Mouse (Mus musculus): ENCODE results near the gene Sema5a.

The Sema5a gene

GRCm38 (mm10) chr15:32371385-32371784 lies 126.8 kb downstream of the Sema5a start:
- no peak for DNase-seq

GRCm38 (mm10) chr15:32376326-32376725 lies 131.7 kb downstream of the Sema5a start:
- DNase-seq, result no peak

GRCm38 (mm10) chr15:32377781-32378180 lies 133.2 kb downstream of the Sema5a start:
- no peak for DNase-seq

DNA sequence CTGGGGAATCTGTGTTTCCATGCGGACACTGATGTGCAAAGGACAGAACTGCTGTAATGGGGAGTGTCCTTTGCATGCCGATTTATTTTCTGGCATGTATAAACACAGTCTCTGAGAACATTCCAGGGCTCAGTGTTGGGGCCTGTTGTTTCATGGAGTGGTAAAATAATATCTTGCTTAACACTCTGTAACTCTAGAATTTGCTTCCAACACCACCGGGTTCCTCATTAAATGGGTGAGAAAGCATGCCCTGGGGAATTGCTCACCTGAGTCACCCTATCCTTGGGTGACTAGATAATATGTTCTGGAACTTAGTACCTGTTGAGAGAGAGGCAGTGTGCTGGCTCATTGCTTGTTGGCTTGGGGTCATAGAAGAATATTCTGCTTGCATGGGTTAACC lies 135.7 kb downstream of the Sema5a start:
- no peak for DNase-seq

DNA sequence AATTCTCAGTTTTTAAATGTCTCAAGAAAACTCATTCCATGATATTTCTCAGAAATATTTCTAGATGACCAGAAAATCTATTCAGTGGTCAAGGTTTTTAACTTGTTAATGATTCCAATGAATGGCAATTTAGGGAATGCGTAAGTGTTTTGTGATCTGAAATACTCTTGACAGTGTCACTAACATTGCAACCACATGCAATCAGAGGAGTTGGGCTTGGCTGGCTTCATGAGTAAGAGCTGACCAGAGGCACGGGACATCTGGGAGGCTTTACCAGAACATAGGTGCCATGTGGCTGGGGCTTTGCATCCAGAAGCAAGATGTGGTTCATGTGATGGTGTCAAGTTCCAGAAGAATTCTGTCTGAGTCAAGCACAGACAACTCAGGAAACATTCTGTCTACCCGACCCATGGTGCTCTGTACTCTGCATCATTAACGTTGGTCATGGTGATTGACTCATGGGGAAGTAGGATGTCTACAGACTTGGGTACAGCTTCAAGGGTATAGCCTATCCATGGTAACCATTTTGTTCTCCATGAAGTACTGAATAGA lies 138.4 kb downstream of the Sema5a start:
- DNase-seq, result no peak

DNA sequence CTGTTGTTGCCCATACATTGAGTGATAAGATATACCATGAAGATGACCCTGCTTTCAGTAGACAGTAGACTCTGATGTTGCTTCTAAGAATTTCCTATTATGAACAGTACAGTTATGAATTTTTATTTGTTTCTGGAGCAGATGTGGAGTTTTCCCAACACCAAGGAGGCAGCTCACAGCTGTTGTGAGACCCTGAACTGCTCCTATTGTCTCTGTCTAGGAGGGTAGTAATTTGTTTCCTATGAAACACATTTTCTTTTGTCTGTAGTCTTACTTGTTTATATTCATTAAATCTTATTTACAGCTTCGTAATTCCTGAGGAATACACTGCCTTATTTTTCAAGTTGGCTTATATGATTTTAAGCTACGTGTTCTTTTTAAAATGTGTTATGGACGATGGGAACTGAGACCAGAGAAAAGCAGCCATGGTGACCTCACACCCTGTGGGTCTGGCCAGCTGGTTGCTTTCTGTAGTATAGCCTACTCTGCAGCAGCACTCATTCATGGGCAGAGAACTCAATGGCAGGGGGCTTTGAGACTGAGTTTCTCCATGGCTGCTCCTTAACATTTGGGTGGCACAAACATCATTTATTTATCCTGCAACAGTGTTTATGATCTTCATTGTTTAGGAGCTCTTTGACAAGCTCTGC lies 151.8 kb downstream of the Sema5a start:
- DNase-seq, result no peak

- no peak for DNase-seq
These were observed 152.5 kb downstream of the Sema5a start for GRCm38 (mm10) chr15:32397064-32397463.

DNA sequence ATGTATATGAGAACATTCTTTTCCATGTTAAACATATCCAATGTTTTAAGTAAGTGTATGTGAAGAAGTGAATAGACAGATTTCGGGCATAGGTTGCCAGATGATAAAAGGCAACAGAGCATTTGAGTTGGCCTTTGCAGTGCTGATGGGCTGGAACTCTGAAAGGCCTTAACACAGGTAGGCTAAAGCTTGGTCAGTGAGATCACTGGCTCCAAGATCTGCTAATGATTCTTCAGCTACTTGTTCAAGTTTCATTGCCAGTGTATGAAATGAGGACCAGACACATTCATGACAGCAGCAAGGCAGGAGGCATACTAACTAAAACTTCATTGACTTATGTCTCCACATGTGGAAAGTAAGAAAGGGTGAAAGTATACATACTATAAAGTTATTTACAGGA lies 154.1 kb downstream of the Sema5a start:
- no peak for DNase-seq

- no peak for DNase-seq
These were observed 157.4 kb downstream of the Sema5a start for GRCm38 (mm10) chr15:32401909-32402527.

DNA sequence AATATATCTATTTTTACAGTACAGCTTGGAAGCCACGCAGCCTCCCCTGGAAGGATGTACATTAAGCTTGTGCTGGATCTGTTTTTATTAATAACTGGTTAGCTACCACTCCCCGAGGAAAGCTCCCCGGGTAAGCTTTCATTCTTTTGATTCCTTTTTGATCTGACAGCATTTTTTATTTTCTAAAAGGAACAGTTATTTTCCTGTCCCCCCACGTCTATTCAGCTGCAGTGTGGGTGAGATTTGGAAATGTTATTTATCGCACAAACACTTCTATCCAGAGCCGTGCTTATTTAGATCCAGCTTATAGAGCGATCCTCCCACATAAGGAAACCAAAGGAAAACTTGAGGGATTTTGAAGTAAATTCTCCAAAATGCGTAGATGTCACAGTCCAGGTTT lies 158.7 kb downstream of the Sema5a start:
- no peak for DNase-seq

GRCm38 (mm10) chr15:32406436-32406835 lies 161.8 kb downstream of the Sema5a start:
- DNase-seq, result no peak

DNA sequence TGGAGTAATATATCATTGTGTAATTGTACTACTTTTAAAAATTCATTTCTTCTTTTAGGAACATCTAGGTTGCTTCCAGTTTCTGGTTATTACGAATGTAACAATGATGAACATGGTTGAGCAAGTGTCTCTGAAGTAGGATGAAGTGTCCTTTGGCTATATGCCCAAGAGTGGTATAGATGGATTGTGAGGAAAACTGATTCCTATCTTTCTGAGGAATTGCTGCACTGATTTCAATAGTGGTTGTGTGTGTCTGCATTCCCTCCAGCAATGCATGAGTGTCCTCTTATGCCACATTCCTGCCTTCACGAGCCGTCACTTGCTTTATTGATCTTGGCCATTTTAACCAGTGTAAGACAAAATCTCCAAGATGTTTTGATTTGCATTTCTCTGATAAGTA lies 163.2 kb downstream of the Sema5a start:
- no peak for DNase-seq

- no peak for DNase-seq
These were observed 171.7 kb downstream of the Sema5a start for GRCm38 (mm10) chr15:32416291-32416690.

DNA sequence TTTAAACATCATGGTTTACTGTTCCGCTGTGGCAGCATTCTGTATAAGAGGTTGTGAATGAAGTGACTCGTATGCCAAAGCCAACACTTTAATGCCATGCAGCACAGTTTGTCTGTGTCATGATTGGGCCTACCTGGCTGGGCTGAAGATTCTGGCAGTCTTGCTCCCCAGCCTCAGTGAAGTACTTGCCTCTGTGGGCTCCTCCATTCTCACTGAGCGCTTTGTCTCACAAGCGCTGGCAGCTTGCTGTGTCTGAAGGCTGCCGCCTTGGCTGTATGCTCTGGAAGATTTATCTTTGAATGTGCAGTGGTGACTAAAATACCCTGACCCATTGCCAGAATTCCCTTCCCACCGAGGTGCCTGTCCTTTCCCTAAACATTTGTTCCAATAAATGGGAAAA lies 178.0 kb downstream of the Sema5a start:
- peak; percentile 29 to 37 for DNase-seq

DNA sequence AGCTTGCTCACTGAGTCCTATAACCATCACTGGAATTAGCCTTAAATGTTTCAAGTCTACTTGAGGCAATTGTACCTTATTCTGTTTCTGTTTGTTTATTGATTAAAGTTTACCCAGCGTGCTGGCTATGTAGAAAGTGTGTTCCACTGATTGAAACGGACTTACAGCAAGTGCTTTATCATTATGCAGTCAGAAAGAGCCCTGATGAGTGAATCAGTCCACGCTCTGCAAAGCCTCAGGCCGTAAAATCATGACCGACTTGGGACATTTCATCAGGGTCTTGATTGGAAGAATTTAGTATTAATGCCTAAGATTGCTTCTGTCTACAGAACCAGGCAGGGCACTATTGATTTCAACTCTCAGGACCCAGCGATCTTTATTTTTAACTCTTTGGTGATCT lies 178.5 kb downstream of the Sema5a start:
- no peak for DNase-seq

- DNase-seq, result no peak
These were observed 182.7 kb downstream of the Sema5a start for GRCm38 (mm10) chr15:32427188-32427924.

DNA sequence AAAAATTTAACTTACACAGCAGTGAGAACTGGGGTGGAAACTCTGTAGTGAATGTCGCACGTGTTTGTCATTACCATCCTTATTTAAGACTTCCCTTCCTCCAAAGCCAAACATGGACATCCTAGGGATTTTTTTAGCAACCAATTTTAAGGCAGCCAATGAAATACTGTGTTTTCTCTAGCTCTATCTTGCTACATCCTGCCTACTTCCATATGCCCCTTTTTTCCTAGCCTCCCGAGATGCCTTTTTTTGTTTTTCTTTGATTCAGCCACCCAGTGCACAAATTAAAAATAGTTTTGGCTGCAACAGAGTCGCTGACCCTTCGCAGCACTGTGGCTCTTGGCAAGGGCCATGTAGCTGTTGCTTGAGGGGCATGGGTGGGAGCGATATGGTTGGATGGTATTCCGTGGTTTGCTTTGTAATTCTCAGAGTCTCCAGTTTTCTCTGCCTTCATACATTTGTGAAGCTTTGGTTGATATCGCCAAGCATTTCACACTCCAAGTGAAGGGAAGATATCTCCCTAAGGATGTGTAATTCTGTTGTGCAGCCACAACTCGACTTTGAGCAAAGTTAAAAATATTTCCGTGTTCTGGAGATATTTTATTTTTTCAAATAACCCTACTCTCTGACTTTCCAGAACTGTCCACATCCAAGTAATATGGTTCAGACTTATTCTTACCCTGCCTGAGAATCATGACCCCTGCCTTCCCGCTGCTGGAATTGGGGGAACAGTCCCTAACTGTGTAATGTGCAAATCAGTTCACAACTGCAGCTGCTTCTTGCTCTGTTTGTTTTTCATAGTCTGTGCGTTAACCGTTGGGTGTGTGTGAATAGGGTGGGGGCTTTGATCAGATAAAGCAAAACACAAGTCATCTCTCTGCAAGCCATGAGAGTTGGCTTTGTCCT lies 188.6 kb downstream of the Sema5a start:
- peak in 1 of 2 experiments; percentile 19 for DNase-seq

- DNase-seq, result no peak
These were observed 189.2 kb downstream of the Sema5a start for GRCm38 (mm10) chr15:32433833-32434155.

DNA sequence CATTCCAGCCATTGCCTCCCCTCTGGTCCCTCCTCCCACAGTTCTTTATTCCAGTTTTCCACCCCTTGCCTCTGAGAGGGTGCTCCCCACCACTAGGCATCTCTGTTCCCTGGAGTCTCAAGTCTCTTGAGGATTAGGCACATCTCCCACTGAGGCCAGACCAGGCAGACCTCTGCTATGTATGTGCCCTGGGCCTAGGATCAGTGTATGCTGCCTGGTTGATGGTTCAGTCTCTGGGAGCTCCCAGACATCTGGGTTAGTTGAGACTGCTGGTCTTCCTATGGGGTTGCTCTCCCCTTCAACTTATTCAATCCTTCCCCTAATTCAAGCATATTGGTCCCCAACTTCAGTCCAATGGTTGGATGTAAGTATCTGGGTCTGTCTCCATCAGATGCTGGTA lies 189.7 kb downstream of the Sema5a start:
- no peak for DNase-seq

DNA sequence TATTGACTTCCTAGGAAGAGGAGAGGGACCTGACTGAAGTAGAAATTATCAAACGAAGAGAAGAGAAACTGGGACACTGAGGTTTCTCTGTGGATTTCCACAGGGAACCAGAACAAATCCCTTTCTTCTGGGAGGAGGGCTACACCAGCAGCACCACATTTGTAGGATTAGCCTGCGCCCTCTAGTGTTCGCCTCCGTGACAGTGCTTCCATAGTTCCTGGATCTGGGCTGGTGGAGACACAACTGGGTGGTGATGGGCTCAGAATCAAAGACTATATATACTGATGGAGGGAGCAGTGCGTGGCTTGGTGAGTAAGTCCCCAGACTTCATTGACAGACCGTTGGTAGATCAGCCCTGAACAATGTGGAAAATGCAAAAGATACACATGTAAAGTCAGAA lies 193.0 kb downstream of the Sema5a start:
- peak; percentile 81 to 88 for DNase-seq

GRCm38 (mm10) chr15:32442745-32443144 lies 198.1 kb downstream of the Sema5a start:
- no peak for DNase-seq

DNA sequence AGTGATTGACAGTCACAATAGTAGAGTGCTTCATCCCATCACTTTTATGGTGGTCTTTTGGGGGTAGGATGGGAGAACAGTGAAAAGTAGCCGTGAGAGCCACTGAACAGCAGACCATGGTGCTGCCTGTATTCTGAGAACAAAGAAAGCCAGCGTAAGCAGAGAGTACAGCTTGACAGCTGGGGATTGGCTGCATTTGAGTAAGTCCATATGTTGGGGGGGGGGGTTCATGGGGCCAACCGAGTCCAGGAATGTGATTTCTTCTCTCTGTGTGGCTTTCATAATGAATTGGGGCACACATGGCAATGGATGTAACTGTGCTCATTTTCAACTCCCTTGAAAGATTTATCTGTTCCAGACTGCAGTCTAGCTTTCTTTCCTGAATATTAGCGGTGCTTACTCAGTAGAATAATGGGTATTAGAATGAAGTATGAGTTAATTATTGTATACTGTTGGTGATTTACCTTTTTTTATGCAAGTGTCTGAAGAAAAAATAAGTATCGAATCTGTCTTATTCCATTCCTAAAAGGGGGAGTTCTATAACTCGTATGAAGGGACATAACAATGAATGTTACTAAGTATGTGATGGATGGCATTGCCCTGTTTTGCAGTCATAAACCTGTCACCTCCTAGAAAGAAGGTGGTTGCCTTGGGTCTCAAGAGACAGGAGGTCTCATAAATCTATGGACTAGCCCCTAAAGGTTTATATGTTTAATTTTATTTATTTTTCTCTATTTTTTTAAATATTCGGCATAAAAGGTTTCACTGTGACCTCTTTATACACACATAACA lies 203.1 kb downstream of the Sema5a start:
- no peak for DNase-seq

Measured in cerebellum, postnatal 25 days (tissue).